Mouse (Mus musculus): ENCODE results near the gene Sowahb.

GRCm38 (mm10) chr5:92998494-92999016 is 46.3 kb downstream of the Sowahb start:
- TF ChIP-seq CTCF (IDR thresholded peaks at IDR 0.05; ENCODE audit: insufficient read depth, low read depth, low read length) (no peak), POLR2A (IDR thresholded peaks at IDR 0.05; ENCODE audit: insufficient read depth, low read depth, low read length) (no peak)
